Mouse (Mus musculus): ENCODE results near the gene Cacna2d4. TPM values are rescaled to one million over a fixed set of nuclear protein-coding genes. Genes with fewer than 3 reads are reported as not detected.

The Cacna2d4 gene
- 0.74 and 1.3 TPM in 2 replicates for polyA plus RNA-seq (2015; fragmentation: Nextera tagmentation; extraction: Ambion mirVana)

GRCm38 (mm10) chr6:119236241-119236640 lies at the start of gene Cacna2d4:
Cacna2d4 (plus strand) TSS chr6:119236526.

GRCm38 (mm10) chr6:119196382-119197305 lies 39.7 kb upstream of the Cacna2d4 start, which contains the start of gene Cacna1c:
Cacna1c (minus strand) TSS chr6:119196418.

GRCm38 (mm10) chr6:119330506-119330905 lies 94.2 kb downstream of the Cacna2d4 start, which contains the start of gene Lrtm2:
Lrtm2 (minus strand) TSS chr6:119330766.

Other genes starting within 250 kb of the Cacna2d4 start
- gene Dcp1b, start 61.3 kb upstream of the Cacna2d4 start, polyA plus RNA-seq (2015; fragmentation: Nextera tagmentation; extraction: Ambion mirVana): 8.3 and 10.5 TPM in 2 replicates
- gene Cacna1c, start 40.1 kb upstream of the Cacna2d4 start, polyA plus RNA-seq (2015; fragmentation: Nextera tagmentation; extraction: Ambion mirVana): 4.9 and 6.7 TPM in 2 replicates
- gene Lrtm2, start 94.2 kb downstream of the Cacna2d4 start, polyA plus RNA-seq (2015; fragmentation: Nextera tagmentation; extraction: Ambion mirVana): 16.2 and 18.3 TPM in 2 replicates
- gene Adipor2, start 181.2 kb downstream of the Cacna2d4 start, polyA plus RNA-seq (2015; fragmentation: Nextera tagmentation; extraction: Ambion mirVana): 39.0 and 39.2 TPM in 2 replicates
- 2.4 and 2.9 TPM in 2 replicates for gene Fbxl14, start 243.1 kb downstream of the Cacna2d4 start, polyA plus RNA-seq (2015; fragmentation: Nextera tagmentation; extraction: Ambion mirVana)

Data from neural tube, postnatal 0 days (tissue).